Mouse (Mus musculus) hindbrain, postnatal 0 days (tissue): ENCODE results near the gene Dynlt3. TPM values are rescaled to one million over a fixed set of nuclear protein-coding genes. Genes with fewer than 3 reads are reported as not detected.

Source experiments
- polyA plus RNA-seq: library from polyadenylated mRNA; unstranded; fragments of >200 nt; fragmentation: Nextera tagmentation; extraction: Ambion mirVana; gene quantifications from 2 replicates; pipeline ENCODE4 v1.2.1, GENCODE M21; 2015
- total RNA-seq: library from RNA; depleted of rRNA; stranded (reverse); fragments of >200 nt; gene quantifications from 2 replicates; pipeline ENCODE4 v1.2.3, GENCODE M21; 2014; rRNA removed

Dynlt3 gene
- total and polyA plus RNA-seq, 2 experiments from 2014 or later: 32.1 to 71.6 TPM

Other genes starting within 250 kb of the Dynlt3 start
- gene Cybb, start 175.2 kb downstream of the Dynlt3 start, total RNA-seq: 0.25 and 0.68 TPM in 2 replicates
- 0.52 and 0.61 TPM in 2 replicates for gene Cybb, start 175.2 kb downstream of the Dynlt3 start, polyA plus RNA-seq
- gene H2al1o, start 90.6 kb downstream of the Dynlt3 start, total RNA-seq: not detected in 2 replicates
- gene H2al1o, start 90.6 kb downstream of the Dynlt3 start, polyA plus RNA-seq: not detected in 2 replicates
- not detected in 2 replicates for gene Hypm, start 183.9 kb upstream of the Dynlt3 start, total RNA-seq
- not detected in 2 replicates for gene Hypm, start 183.9 kb upstream of the Dynlt3 start, polyA plus RNA-seq
- gene H2al3, start 186.7 kb upstream of the Dynlt3 start, total RNA-seq: not detected in 2 replicates
- not detected in 2 replicates for gene H2al3, start 186.7 kb upstream of the Dynlt3 start, polyA plus RNA-seq
- gene Sytl5, start 222.6 kb upstream of the Dynlt3 start, total RNA-seq: 0.29 and 0.31 TPM in 2 replicates
- gene Sytl5, start 222.6 kb upstream of the Dynlt3 start, polyA plus RNA-seq: 0.49 and 0.51 TPM in 2 replicates